Mouse (Mus musculus) small intestine, adult 2 months (tissue): ENCODE data around the gene Pitpnb. TPM values are rescaled to one million over a fixed set of nuclear protein-coding genes. Genes with fewer than 3 reads are reported as not detected.

Experiments
- H3K27ac ChIP-seq: fragments of 200-500 bp; 2 replicates; pipeline ENCODE4 v1.5.1; 2012; ENCODE audit warnings: low read depth, low read length, control low read depth, inconsistent platforms; ENCODE audit not compliant: insufficient read depth
- H3K27me3 ChIP-seq: fragments of 200-500 bp; 2 replicates; pipeline ENCODE4 v1.6.1; 2012; ENCODE audit warnings: mild to moderate bottlenecking, moderate library complexity, low read length, inconsistent platforms; ENCODE audit not compliant: control insufficient read depth, insufficient read depth
- H3K36me3 ChIP-seq: fragments of 200-500 bp; 2 replicates; pipeline ENCODE4 v1.6.1; 2012; ENCODE audit warnings: mild to moderate bottlenecking, low read length, control low read depth, inconsistent platforms; ENCODE audit not compliant: control insufficient read depth, insufficient read depth
- H3K4me1 ChIP-seq: fragments of 200-500 bp; 2 replicates; pipeline ENCODE4 v1.6.1; 2012; ENCODE audit warnings: low read length, inconsistent platforms, mixed read lengths; ENCODE audit not compliant: control insufficient read depth, insufficient read depth, insufficient read length
- H3K4me3 ChIP-seq: fragments of 200-500 bp; 2 replicates; pipeline ENCODE4 v1.5.1; 2012; ENCODE audit warnings: low read depth, mild to moderate bottlenecking, control low read depth, inconsistent platforms, low read length, moderate library complexity
- CTCF ChIP-seq: fragments of 200-500 bp; IDR thresholded peaks from 2 replicates; pipeline ENCODE4 v1.5.1; 2012; ENCODE audit warnings: low read depth, mild to moderate bottlenecking, control low read depth, inconsistent platforms, low read length, moderate library complexity, mixed read lengths; ENCODE audit not compliant: insufficient replicate concordance, insufficient read length; ENCODE audit errors: extremely low read depth
- POLR2A ChIP-seq: fragments of 200-500 bp; IDR thresholded peaks from 2 replicates; pipeline ENCODE4 v1.6.1; 2012; ENCODE audit warnings: low read depth, mild to moderate bottlenecking, control low read depth, inconsistent platforms, low read length, moderate library complexity
- WGBS: fragments of 180-500 bp; shearing (Covaris S2); methylation state at CpG from one replicate; pipeline ENCODE4 v1.1.7; 2018; 5-methylcytosine and 5-hydroxymethylcytosine counted together
- polyA plus RNA-seq: library from polyadenylated mRNA; depleted of rRNA; stranded (reverse); fragments of >200 nt; gene quantifications from 2 replicates; pipeline ENCODE4 v1.2.3, GENCODE M21; 2012

Gene Pitpnb
- polyA plus RNA-seq, 1 experiment, result 44.5 TPM

DNA sequence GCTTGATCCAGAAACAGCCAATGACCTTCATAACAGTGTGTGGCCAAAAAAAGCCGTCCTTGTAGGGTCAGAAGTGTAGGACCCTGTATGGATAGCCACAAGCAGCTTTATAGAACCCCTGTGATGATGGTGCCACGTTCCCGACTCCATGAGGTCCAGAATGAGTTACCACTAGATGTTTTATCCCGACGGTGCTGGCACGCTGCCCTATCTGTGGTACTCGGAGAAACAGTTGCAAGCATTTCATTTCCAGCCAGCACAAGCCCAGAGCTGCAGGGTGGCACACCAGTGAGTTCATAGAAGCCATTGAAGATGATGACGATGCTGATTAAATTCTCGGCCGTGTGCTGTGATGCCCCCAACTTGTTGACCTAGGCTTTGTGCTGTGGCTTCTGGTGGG, 60.3 kb downstream of the Pitpnb start:
- Histone ChIP-seq H3K36me3 (peaks cover 17% of the 10 kb centered on the region), H3K27ac (no peak overlapping the region), H3K4me3 (no peak overlapping the region), H3K27me3 (no peaks in the 10 kb centered on the region), H3K4me1 (peaks cover 6% of the 10 kb centered on the region)
- TF ChIP-seq POLR2A, result no peak
- TF ChIP-seq CTCF, result no peak
- 79% methylated on average over 10 of the region's 10 CpGs for WGBS

DNA sequence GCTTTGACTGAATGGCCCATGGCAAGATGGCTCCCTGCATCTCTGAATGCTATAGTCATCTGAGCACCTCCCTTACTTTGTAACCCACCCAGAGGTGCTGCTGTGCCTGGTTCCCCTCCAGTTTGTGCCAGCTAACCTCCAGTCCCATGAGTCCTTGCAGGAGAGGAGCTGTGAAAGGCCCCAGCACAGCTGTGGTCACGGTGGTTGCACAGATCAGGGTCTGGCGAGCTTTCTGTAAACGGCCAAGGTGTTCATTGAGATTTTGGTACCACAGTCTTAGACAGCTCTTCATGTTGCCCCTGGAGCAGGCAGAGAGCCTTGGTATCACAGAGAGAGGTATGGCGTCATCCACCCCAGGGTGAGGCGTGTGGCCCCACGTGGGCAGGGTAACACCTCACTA, 60.9 kb downstream of the Pitpnb start:
- H3K4me1 ChIP-seq, result peaks cover 6% of the 10 kb centered on the region
- H3K27ac ChIP-seq, result no peak overlapping the region
- H3K27me3 ChIP-seq, result no peaks in the 10 kb centered on the region
- no peak for TF ChIP-seq POLR2A
- TF ChIP-seq CTCF, result no peak
- peaks cover 13% of the 10 kb centered on the region for H3K36me3 ChIP-seq
- 87% methylated on average over 6 of the region's 6 CpGs for WGBS
- no peak overlapping the region for H3K4me3 ChIP-seq

DNA sequence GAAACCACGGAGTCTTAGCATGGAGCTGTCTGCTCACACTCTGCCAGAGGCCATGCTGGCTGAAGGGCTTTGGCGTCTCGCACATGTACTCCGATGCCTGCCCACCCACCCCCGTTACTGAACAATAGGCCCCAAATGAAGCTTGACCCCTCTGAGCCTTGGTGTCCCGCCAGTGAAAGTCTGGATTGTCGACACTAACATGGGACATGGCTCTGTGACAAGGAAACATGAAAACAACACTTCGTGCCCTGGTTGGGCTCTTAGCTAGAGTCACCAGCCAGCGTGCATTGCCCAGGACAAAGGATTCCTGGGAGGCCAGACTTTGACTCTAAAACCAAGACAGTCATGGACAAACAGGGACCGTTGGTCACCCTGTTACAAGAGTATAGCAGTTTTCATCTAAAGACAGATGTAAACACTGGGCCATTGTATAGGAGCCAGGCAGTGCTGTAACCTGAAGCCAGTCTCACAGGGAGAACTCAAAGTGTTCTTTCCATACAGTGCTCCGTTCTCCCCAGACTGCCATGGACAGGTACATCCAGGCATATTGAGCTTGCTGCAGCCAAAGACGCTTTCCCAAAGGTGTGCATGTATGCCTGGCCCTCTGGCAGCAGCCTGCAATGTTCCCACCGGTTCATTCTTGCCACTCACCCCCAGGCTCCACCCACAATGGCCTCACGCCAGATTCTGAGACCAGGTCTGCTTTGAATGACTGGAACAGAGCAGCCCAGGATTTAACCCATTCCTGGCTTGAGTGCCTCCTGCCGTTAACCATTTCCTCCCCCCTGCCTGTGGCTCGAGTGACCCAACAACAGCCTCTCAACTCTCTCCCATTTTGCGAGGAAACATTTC, 63.0 kb downstream of the Pitpnb start:
- no peak for TF ChIP-seq POLR2A
- TF ChIP-seq CTCF, result no peak
- Histone ChIP-seq H3K27me3 (no peaks in the 10 kb centered on the region), H3K4me3 (no peak overlapping the region), H3K4me1 (peaks cover 6% of the 10 kb centered on the region), H3K27ac (no peak overlapping the region), H3K36me3 (no peaks in the 10 kb centered on the region)
- 31% methylated on average over 17 of the region's 17 CpGs for WGBS

DNA sequence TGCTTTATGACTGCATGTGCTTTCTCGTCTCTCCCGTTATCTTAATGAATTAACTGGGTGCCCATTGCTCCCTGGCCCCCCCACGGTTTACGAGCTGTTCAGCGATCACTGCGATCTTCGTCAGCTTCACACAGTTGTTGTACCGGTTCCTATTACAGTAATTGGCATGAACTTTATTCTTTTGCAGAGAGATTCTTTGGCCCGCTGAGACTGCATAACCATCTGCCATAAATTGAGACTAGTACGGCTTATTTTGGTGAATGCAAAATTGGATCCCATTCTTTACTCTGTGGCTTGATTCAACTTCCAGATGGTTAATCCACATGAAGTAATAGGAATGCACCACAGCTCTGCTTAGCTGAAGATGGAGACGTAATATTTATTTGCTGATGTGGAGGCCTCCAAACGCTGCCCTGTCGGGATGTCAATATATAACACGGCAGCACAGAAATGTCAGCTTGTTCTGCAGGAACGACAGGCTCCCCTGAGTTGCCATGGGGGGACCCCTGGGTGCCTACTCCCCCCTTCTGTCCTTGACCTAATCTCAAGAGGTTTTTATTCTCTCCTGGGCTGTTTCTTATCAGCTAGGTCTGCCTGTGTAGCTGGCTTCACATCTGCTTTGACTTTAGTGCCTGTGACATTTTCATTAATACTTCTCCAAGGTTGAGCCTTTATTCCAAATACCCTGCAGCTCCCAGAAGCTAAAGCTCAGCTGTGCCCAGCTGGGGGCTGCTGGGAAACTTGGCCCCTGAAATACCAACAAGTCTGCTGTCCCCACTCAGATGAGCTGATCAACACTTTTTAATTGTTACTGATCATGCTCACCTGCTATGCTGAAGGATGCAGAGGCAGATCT, 63.9 kb downstream of the Pitpnb start:
- 9% methylated on average over 15 of the region's 15 CpGs for WGBS
- Histone ChIP-seq H3K27ac (no peak overlapping the region), H3K4me3 (no peak overlapping the region), H3K4me1 (peaks cover 6% of the 10 kb centered on the region), H3K27me3 (no peaks in the 10 kb centered on the region), H3K36me3 (no peaks in the 10 kb centered on the region)
- TF ChIP-seq POLR2A (no peak), CTCF (no peak)

DNA sequence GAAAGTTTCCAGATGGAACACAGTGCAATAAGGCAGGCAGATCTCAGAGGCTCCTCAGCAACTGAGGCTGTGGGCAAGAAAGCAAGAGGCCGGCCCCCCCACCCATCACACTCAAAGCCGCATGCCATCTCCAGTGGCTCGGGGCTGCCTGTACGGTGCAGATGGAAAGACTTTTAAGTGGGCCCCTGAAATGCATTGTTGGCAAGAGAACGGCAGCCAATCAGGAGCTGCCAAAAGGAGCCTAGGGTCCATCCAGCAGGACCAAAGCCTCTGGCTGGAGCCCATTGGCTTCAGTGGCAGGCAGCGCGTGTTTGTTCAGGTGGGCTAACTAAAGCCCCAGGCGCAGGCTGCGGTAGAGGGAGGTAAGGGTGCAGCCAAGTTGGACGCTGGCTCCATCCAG, 65.2 kb downstream of the Pitpnb start:
- Histone ChIP-seq H3K36me3 (no peaks in the 10 kb centered on the region), H3K27ac (no peak overlapping the region), H3K27me3 (no peaks in the 10 kb centered on the region), H3K4me1 (peaks cover 6% of the 10 kb centered on the region), H3K4me3 (no peak overlapping the region)
- no peak for TF ChIP-seq POLR2A
- no peak for TF ChIP-seq CTCF
- WGBS, result 91% methylated on average over 10 of the region's 10 CpGs

DNA sequence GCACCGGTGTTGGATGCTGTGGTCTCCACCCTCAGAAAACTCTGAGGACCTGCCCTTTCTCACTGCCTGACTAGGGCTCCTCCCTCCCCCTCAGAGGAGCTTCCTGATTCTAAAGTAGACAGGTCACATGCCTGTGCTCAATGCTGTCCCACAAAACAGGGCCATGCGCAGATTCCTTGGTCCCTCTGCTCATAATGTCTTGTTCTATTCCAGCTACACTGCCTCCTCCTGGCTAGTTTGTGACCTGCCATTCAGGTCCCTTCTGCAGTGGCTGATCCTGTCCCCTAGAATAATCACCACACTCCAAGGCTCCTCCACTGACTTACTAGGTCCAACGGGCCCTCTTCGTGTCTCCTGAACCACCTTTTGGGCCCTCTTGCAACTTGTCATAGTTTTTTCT, 65.6 kb downstream of the Pitpnb start:
- 80% methylated on average over 4 of the region's 4 CpGs for WGBS
- H3K27ac ChIP-seq, result no peak overlapping the region
- H3K36me3 ChIP-seq, result no peaks in the 10 kb centered on the region
- TF ChIP-seq CTCF, result no peak
- no peak for TF ChIP-seq POLR2A
- no peaks in the 10 kb centered on the region for H3K27me3 ChIP-seq
- H3K4me1 ChIP-seq, result peaks cover 6% of the 10 kb centered on the region
- H3K4me3 ChIP-seq, result no peak overlapping the region

DNA sequence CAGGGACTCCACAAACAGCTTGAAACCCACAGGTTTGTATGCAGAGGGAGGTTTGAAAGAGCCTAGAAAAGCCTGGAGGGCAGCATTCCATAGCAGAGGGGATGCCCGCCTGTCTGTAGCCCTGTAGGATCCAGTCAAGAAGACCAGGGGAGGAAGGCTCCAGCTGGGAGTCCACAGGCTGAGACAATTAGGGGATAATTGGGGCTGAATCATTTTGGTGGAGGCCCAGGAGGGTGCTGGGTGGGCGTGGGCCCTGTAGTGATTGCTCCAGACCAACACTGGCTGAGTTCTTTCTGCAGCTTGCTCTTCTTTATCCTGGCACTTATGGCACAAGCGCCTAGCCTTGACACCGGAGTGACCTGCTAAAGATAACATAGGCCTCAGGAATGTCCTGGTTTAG, 67.9 kb downstream of the Pitpnb start:
- TF ChIP-seq POLR2A (no peak), CTCF (no peak)
- Histone ChIP-seq H3K27me3 (no peaks in the 10 kb centered on the region), H3K4me3 (no peak overlapping the region), H3K4me1 (peaks cover 6% of the 10 kb centered on the region), H3K36me3 (no peaks in the 10 kb centered on the region), H3K27ac (no peak overlapping the region)
- WGBS, result 56% methylated on average over 4 of the region's 4 CpGs
